Mouse (Mus musculus) cerebellum, adult 9-11 months (tissue): Measurements from ENCODE around the gene Smarca4.

Source experiments
- DNase-seq: peaks from one replicate; pipeline ENCODE4 v3.0.0; 2022

Smarca4 gene

DNA sequence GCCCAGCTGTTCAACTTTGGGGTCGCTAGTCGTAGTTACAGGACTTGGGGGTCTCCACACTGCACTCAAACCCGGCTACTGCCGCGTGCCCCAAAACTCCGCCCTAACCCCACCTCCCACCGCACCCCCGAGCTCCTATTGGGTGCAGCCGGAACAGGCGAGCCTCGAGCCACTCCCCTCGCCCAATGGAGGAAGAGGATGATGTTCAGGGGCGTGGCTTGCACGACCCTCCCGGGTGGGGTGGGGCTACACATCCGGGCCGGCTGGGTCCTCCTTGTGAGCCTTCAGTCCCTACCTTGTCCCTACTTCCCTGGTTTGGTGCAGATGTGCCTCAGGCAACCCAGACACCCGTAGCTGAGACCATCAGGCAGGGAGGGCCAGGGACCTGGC is 108.2 kb downstream of the Smarca4 start:
- peak; percentile 94 for DNase-seq

DNA sequence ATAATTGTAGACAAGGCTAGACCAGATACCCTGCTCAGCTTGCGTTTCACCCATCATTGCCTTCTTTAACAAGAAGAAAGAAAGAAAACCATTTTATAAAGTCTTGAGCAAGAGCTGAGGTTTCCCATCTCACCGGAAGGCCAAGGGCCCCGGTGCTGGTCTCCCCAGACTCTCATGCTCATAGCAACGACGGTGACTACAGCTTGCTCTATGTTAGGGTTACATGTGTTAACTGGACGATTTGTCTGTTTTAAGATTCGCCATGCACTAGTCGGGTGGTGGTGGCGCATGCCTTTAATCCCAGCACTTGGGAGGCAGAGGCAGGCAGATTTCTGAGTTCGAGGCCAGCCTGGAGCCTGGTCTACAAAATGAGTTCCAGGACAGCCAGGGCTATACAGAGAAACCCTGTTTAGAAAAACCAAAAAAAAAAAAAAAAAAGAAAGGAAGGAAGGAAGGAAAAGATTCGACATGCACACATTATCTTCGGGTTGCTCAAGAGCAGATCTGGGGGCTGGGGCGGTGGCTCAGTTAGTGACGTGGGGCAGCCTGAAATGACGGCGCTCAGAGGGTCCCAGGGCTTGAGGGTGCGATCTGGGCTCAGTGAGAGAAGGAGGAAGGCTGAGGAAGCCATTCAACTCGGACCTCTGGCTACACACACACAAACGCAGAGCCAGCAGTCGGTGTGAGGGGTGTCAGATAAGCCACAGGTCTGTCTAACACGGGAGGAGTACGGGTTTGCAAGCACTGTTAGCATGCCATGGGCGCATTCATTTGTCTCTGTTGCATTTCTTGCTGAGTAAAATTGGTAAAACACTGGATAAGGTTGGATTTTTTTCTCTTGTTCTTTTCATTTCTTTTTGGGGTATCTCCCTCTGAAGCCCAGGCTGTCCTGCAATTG is 109.5 kb downstream of the Smarca4 start:
- no peak for DNase-seq

- no peak for DNase-seq
These were observed 110.4 kb downstream of the Smarca4 start for GRCm38 (mm10) chr9:21726218-21726975.

- no peak for DNase-seq
These were observed 112.4 kb downstream of the Smarca4 start for GRCm38 (mm10) chr9:21728261-21728832.

GRCm38 (mm10) chr9:21729264-21729663 is 113.3 kb downstream of the Smarca4 start:
- no peak for DNase-seq

DNA sequence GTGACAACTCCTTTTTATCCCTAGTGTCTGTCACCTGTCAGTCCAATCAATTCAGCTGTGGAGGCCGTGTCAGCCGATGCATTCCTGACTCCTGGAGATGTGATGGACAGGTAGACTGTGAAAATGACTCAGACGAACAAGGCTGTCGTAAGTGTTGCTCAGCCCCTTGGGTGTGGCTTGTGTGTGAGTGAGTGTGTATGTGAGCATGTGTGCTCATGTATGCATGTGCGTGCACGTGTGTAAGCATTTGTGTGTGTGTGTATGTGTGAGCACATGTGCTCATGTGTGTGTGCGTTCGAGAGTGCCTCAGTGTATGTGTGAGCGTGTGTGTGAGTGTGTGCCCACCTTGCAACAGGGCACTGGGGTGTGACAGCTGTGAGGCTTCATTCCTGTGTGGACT is 116.3 kb downstream of the Smarca4 start:
- no peak for DNase-seq

GRCm38 (mm10) chr9:21733446-21733845 is 117.5 kb downstream of the Smarca4 start:
- peak; percentile 28 for DNase-seq

- no peak for DNase-seq
These were observed 118.0 kb downstream of the Smarca4 start for GRCm38 (mm10) chr9:21733989-21734388.

DNA sequence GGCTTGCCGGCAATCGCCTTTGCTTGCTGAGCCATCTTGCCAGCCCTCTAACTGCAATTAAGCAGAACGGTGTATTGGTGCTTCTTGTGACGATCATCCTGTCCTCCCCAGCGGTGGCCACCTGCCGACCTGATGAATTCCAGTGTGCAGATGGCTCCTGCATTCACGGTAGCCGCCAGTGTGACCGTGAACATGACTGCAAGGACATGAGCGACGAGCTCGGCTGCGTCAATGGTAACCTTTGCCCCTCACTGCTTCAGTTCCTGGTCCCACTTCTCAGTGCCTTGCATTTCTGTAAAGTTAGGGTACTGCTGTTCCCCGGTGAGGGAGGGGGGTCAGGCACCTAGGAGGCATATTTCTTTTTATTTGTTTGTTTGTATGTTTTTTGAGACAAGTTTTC is 119.2 kb downstream of the Smarca4 start:
- DNase-seq, result no peak

DNA sequence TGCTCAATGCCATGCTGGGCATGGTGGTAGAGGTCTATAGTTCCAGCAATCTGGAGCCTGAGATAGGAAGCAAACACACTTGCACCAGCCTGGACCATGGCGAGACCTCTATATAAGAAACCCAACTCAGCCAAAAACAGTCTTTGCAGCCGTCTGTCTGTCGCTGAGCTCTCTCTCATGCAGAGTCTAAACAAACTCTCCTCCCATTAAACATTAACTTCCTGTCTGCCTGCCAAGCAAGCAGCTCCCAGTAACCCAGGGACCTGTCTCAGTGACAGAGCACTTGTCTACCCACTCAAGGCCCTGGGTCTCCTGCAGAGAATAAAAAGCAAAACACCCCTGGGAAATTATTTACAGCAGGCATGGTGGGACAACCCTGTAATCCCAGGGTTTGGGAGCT is 120.6 kb downstream of the Smarca4 start:
- DNase-seq, result no peak

DNA sequence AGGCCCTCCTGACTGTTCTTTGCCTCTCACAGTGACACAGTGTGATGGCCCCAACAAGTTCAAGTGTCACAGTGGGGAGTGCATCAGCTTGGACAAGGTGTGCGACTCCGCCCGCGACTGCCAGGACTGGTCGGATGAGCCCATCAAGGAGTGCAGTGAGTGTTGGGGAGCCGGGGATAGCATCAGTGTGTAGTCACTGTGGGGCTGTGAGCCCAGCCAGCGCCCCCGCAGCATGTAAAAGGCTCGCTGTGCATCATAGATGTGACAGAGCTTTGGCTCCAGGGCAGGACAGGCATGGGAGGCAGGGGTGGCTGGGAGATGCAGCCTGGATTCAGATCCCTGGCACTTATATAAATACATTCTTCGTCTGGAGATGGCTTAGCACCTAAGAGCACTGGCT is 121.2 kb downstream of the Smarca4 start:
- peak; percentile 26 for DNase-seq

DNA sequence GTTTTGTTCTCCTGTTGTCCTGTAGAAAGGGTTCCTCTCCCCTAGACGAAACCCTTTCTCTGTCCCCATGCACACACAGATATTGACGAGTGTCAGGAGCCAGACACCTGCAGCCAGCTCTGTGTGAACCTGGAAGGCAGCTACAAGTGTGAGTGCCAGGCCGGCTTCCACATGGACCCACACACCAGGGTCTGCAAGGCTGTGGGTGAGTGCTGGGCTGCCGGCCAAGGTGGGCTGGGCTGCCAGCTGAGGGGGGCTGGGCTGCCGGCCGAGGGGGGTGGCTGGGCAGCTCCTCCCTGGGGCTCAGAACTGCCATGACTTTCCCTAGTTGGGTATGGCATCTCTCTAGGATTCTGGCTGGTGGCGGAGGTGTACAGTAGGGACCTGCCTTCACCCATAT is 122.8 kb downstream of the Smarca4 start:
- DNase-seq, result peak; percentile 25

- no peak for DNase-seq
These were observed 124.5 kb downstream of the Smarca4 start for GRCm38 (mm10) chr9:21740427-21740826.

- no peak for DNase-seq
These were observed 125.5 kb downstream of the Smarca4 start for GRCm38 (mm10) chr9:21741514-21741913.

DNA sequence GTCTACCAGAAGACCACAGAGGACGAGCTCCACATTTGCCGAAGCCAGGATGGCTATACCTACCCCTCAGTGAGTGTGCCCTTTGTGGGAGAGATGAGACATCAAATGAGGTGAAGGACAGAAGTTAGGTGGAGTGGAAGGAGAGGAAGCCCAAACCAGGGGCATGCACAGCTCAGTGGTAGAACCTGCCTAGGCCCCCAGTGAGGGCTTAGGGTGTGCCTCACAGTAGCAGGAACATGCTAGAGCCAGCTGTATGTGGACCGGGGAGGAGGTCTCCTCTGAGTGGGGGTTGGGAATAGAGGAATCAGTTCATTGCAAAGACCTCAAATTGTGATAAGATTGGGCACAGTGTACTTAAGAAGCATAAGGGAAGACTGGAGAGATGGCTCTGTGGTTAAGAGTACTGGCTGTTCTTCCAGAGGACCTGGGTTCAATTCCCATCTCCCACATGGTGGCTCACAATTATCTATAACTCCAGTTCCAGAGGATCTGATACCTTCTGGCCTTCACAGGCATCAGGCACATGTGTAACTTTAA is 131.3 kb downstream of the Smarca4 start:
- DNase-seq, result peak; percentile 63

DNA sequence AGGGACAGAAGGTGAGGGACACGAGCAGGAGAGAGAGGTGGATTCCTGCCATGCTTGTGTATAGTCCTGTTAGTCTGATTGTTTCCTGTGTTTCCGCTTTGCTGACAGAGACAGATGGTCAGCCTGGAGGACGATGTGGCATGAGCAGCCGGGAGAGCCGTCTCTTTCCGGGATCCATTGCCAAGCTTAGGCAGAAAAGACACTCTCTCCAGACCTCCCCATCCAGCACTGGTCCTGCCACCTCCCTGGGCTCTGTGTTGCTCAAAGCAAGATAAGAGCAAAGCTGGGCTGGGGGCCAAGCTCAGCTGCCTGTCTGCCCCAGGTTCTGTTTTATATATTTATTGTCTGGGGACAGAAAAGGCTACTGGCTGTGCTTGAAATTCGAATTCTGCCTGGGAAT is 132.1 kb downstream of the Smarca4 start:
- peak; percentile 99 for DNase-seq

- peak; percentile 78 for DNase-seq
These were observed 132.5 kb downstream of the Smarca4 start for GRCm38 (mm10) chr9:21748491-21748890.

GRCm38 (mm10) chr9:21749382-21750118 is 133.6 kb downstream of the Smarca4 start:
- peak; percentile 63 for DNase-seq

GRCm38 (mm10) chr9:21750370-21750769 is 134.4 kb downstream of the Smarca4 start:
- DNase-seq, result peak; percentile 52

DNA sequence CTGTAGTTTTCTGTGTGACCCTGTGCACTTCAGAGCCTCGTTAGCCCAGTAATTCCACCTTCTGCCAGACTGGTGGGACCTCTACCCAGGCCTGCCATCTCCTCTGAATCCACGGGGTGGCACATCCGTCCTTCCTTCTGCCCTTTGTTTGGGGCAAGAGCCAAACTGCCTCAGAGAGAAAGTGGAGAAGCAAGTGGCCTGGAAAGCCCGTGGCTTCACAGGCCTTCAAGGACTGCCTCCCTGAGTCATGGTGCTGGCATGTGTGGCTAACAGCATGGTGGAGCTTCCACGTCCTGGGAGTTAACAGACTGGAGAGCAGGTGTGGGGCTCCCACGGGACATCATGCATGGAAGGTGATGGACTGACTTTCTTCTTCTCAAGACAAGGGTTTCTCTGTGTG is 135.4 kb downstream of the Smarca4 start:
- peak; percentile 71 for DNase-seq

- DNase-seq, result peak; percentile 49
These were observed 136.4 kb downstream of the Smarca4 start for GRCm38 (mm10) chr9:21752252-21752792.
